Mouse (Mus musculus) erythroblast, adult 5-6 weeks (primary cell): ENCODE measurements around the gene Xylt1. TPM values are rescaled to one million over a fixed set of nuclear protein-coding genes. Genes with fewer than 3 reads are reported as not detected.

Experiments used
- ATAC-seq: replicated peaks from 2 replicates; pipeline ENCODE4 v1.8.0; 2016; ENCODE audit warnings: moderate number of reproducible peaks, mild to moderate bottlenecking, moderate TSS enrichment, inconsistent platforms; ENCODE audit not compliant: poor library complexity, low FRiP score, severe bottlenecking
- total RNA-seq, 2 experiments: library from RNA; stranded (forward) in 1 of 2; stranded (reverse) in 1 of 2; fragments of 150-400 nt in 1 of 2; fragments of 200-764, 138-1000 nt in 1 of 2; gene quantifications; 2 replicates each; pipeline versions ENCODE4 v1.2.3 to v1.2.4; 2015 to 2017; ENCODE audit warnings: low replicate concordance in 2 of 2

Gene Xylt1
- total RNA-seq, 2 experiments from 2014 or later: 3.0 to 5.0 TPM

DNA sequence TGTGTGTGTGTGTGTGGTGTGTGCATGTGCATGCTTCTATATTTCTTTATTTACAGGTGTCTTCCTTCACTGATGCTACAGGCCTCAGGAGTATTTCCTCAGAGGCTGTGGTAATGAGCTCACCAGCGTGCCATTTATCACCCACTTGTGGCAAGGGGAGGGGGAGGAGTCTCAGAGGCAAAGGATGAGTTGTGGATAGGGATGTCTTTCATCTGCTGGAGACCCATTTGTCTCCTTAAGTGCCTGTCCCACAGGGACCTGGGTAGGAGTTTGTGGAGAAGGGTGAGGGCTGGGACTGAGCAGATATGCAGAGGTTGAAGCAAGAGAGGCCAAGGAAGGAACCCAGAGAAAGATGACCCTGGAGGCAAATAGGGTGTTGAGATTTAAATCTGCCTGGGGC is 160.3 kb downstream of the Xylt1 start:
- ATAC-seq: no peak

DNA sequence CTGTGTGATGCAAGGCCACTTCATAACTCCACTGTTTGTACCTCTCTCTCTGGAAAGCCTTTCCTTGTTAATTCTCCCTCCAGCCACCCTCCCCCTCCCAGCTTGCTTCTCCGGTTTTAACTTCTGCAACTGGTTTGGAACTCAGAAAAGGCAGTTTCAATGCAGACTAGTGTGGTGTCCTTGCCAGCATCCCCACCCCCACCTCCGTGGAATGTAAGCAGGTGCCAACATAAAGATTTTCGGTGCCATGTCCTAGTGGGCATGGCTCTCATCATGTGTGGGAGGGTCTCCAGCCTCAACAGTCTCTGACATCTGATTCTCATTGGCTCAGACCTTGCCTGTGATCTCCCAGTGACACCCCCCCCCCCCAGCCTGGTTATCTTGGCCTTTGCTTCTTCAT is 160.9 kb downstream of the Xylt1 start:
- ATAC-seq: no peak

DNA sequence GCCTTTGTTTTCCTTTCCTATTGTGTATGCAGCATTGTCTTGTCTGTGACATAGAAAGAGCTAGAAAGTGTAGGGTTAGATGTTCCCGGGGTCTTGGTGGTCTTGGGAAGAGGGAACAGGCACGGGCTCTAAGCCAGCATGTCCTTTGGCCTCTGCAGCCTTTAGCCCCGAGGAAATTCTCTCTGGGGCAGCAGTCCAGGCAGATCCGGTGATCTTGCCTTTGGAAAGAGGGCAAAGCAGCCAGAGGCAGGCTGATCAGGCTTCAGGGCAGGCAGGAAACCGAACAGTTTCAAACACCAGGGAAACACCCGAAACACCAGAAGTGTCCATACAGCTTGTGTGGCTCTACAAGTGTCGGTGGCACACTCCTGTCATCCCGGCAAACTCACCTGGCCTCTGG is 162.3 kb downstream of the Xylt1 start:
- no peak for ATAC-seq

DNA sequence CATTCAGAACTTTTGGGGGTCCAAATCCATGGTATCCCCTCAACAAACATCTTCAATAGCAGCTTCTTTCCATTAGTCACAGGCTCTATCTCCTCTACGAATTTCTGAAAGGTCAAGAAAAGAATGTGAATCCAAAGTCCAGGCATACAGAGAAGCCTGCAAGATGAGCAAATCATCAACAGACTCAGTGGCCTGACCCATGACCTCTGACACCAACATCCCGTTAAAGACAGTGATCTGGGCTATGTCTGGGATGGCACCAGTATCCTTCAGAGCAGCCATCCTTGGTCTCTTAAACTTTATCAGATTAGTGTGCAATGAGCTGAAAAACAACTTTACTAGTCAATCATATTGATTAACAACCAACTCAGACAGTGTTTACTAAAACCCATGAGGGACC is 163.3 kb downstream of the Xylt1 start:
- ATAC-seq: no peak

DNA sequence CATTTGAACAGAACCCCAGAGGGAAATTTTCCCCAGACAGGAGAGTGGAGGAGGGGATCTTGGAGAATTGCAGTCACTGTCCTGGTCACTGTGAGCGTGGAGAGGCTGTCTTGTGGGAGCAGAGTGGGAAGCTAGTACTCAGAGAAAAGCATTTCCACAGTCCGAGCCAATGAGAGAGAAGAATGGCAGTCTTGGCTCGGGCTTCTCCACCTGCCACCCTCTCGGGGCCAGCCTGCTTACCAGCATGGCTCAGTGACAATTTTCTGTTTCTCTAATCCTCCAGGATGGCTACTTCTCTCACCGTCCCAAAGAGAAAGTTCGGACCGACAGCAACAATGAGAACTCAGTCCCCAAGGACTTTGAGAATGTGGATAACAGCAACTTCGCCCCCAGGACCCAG is 167.5 kb downstream of the Xylt1 start:
- no peak for ATAC-seq

DNA sequence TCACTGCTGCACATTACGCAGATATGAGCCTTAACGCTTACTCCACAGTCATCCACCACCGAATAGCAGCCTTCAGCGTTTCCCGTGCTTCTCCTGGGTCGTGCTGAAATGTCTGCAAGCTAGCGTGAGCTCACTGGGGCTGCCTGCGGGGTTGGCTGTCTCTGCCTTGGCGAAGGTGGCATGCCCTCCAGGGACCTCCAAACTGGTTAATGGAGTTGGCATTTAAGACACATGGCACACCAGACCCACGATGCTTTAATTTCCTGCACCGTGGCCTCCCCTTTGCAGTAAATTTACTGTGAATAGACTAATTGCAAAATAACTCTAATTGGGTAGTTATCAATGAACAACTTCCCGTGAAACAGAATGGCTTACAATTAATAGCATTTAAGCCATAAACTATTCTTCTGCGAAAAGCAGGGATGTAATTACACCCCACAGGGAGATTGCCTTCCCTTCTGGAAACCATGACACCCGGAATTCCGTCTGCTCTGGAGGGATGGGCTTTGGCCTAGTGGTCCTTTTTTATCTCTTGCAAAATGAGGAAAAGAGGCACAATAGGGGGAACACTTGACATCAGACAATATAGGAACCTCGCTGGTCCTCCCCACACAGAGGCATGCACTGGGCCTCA is 170.3 kb downstream of the Xylt1 start:
- no peak for ATAC-seq

DNA sequence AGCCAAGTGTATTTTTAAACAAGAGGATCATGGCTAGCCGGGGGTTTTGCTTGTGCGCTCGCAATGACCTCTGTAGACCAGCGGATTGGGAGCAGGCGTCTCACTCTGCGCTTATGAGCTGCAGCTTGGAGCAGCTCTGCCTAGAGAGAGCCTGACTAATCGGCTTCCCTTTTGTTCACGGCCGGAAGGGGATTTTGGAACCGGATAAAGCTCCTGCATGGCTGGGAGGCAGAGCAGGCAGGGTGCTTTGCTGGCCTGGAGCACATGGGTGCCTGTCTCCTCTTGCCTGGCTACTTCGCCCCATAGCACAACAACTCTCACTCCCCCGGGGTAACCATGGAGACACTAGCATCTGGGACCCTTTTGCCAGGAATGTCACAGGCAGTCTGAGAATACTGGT is 172.4 kb downstream of the Xylt1 start:
- ATAC-seq: no peak

DNA sequence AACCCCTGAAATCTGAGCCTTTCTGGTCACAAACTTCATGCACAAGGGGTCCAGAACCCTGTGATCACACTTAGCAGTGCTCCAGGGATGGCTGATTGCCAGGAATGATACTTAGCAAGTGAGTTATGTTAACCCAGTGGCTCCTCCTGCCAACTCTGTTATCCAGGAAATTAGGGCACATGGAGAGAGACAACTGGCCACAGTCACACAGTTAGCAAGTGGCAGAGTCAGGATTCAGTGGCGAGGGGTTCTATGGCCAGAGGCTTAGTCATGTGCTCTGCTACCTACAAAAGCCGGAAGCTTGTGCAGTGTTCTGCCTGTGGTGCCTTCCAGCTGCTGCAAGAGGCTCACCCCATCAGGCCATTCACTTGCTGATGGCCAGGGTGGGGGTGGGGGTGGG is 175.0 kb downstream of the Xylt1 start:
- no peak for ATAC-seq

DNA sequence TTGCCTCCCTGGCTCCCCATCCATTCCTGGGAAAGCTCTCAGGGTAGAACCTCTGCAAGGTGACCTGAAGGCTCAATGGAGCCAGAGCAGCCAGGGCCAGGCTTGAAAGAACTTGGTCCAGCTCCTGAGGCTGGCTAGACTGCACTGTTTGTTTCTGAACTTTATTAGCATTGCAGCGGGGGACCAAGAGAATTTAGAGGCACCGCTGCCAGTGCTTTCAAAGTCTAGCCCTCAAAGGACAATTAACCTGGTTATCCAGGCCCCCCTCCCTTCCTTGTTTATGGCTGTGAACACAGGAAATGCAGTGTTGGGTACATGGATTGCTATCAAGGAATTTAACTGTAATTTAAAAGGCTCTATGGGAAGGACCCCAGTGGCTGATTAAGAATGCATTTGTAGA is 177.4 kb downstream of the Xylt1 start:
- no peak for ATAC-seq

DNA sequence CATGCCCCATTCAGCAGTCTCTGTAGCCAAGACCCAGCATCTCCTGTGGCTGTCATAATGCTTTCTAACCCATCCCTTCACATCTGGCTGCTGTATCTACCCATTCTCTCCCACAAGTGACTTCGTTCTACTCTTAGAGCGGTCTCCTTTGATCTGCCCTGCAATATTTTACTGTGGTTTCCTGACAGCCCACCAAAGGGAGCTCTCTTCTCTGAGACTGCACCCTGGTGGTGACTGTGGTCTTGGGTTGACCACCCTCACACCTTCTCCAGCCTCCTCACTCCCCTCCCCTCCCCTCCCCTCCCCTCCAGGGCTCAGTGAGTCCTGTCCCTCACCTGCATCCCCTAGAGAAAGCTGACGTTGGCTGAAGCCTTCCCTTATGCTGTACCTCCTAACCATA is 178.3 kb downstream of the Xylt1 start:
- ATAC-seq: no peak

DNA sequence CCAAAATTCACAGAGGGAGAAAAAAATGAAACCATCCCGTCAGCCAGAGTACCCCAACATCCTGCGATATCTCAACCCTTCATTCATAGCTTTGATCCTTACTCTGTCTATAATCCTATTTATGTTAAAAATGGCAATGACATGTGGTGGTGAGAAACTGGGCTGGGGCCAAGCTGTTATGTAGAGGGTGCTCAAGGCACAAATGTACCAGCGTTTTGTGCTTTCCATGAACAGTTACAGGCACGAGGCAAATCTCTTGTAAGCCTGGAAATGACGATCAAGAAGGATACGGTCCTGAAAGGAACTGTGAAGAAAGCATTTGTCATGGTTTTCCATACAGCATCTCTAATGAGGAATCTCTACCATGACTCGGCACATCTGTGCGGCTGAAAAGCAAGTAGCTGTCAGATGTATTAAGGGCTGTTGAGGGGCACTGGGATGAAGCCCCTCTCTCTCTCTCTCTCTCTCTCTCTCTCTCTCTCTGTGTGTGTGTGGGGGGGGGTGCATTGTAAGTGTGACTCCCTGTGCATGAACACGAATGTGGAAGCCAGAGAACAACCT is 183.2 kb downstream of the Xylt1 start:
- no peak for ATAC-seq

DNA sequence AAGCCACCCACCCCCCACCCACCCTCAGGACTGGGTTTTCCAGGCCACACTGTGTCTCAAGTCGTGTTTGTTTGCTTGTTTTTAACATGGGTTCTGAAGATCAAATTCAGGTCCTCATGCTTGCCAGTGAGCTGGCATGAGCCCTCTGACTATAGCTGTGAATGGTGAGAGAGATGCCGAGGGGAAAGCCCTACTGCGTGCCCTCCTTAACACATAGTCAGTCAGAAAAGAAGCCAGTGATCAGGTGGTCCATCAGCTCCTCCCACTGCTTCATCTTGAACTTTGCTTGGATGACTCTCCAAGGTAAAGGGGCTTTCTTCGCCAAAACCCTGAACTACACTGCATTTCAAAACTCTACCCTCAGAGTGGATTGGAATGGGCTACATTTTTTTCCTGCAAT is 183.8 kb downstream of the Xylt1 start:
- no peak for ATAC-seq

DNA sequence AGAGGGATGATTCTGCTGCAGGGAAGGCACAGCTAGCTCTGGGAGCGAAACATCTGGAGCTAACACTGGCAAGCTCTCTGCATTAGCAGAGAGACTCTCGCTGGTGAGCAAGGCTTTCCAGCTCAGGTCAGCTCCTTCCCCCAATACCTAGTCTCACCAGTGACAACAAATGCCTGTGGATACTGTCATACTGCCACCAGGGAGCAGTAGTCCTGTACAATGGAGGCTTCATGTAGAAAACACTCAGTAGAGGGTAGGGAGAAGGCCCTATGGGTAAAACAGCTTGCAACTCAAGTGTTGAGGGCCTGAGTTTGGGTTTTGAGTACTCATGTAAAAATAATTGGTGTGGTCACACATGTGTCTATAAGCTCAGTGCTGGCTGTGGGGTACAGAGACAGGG is 185.3 kb downstream of the Xylt1 start:
- ATAC-seq: no peak

DNA sequence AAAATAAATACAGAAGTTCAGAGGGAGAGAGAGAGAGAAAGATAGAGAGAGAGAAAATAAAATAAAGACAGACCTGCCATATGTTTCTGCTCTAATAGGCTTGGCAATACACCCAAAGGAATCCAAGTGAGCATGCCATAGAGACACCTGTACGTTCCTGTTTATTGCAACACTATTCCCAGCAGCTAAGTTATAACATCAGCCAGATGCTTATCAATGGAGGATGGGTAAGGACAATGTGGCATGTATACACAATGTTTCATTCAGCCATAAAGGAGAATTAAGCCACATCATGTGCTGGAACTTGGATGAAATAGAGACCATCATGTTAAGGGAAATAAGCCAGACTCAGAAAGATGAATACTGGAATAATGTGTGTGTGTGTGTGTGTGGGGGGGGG is 186.1 kb downstream of the Xylt1 start:
- no peak for ATAC-seq

DNA sequence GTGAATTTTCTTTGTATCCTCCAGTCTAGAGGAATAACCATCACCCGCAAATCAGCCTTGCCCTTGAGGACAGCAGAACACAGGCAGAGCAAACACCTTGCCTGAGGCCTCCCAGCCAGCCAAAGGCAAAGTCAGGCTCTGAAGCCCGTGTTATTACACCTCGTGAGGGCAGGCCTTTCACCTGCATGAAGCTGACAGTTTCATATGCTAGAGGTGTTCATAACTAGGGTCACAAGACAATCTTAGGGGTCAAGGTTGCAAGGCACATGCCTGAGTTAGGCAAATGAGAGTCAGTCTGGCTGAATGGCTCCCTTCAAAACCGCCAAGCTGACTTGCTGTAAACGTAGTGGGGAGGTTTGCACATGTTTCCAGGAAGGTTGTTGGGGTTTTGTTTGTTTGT is 186.5 kb downstream of the Xylt1 start:
- ATAC-seq: no peak

DNA sequence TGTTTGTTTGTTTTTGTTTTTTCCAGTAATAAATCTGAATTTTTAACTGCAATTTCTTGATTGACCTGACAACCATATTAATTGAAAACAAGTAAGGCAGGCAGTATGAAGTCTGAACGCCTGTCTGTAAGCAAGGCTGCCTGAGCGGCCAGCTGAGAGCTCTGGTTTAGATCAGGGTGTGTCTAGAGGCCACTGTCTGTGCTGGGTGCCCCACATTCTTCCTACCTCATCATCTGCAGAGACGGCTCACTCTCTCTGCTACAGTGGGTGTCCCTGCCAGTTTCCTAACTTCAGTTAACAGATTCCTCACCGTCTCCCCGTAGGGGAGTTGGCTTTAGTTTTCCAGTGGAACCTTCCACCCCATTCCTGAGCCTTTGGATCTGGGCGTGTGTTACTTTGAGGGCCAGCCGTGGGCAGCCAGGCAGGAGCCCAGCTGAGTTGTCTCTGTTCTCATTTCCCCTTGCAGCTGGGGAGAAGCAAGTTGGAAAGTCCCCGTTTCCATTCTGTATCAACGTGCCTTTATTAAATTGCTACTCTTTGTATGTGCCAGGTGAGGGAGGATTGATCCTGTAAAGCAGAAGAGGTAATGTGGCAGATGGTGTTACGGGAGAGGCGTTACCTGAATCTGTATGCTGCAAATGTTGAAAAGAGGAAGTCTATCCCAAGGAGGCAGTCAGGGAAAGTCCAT is 187.0 kb downstream of the Xylt1 start:
- no peak for ATAC-seq

DNA sequence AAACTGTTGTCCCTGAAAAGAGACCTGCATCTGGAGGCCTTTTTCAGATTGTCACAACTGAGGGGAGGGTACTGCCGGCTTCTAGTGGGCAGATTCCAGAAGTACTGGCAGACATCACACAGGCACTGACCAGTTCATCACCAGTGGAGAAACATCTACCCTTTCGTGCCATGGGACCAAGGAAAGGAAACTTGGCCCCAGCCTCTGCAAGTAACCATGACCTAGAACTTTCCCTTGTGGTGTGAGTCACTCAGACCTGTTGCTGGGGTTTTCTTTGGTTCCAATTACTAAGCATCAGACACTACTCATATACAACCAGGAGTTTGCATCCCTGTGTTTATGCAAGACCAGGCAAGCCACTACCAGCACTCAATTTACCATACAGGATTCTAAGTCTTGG is 190.4 kb downstream of the Xylt1 start:
- ATAC-seq: no peak

DNA sequence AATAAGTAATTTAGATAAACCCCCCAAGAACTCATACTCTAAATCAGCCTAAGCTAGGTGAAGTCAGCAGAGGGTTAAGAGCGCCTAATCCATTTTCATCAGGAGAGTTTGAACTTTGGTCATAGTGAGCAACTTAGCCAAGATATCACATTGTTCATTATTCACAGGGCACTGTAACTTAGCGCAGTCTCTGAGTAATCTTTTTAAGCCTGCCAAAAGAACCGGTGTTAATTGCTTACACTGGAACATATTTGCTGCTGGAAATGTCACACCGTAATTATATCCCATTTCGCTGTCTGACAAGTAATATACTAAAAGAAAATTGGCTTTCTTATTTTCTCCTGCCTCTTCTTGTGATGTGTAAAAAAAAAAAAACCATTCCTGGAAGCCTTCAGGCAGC is 190.9 kb downstream of the Xylt1 start:
- no peak for ATAC-seq

DNA sequence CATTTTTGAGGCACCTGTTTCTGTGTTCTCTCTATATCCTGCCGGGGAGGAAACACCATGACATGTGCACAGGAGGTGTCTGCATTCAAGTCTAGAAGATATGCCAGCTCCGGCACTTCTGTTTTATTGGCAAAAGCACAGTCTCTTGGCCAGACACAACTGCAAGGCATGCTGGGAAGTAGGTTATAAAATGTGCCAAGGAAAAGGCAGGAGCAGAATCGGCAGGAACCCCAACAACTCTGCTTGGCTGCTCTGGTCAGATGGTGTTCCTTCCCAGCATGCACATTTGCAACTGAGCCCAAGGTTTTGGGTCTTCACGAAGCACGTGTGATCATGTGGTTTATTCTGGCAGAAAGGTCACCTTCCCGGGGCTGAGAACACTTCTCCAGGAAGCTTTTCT is 192.4 kb downstream of the Xylt1 start:
- no peak for ATAC-seq

DNA sequence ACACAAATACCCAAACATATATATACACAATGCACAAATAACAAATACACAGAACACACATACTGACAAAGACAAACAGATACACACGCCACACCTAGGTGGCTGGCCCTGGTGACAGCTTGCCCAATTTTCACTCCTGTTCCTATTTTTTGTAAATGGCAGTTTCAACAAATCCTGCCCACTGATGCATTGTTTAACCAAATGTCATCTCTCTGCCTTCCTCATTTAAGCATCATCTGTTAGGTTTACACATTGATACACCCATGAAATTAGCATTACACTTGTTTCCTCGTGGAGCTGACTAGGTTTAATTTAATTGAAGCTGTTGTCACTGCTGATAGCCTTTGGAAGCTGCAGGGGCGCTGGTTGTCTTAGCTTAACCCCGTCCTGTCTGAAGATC is 194.6 kb downstream of the Xylt1 start:
- ATAC-seq: no peak

DNA sequence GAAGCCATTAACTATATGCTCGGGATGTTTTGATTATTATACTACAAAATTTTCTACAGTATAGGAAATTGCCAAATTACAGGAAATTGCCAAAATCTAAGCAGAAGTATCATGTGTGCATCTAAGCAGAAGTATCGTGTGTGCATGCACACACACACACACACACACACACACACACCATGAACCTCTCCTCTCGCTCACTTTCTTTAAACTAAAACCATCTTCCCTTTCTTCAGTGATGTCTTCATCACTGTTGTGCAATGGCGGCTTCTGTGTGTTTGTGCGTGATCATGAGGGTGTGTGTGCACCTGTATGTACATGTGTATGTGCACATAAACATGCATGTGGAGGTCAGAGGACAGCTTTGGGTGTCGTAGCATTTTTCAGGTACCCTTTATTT is 196.3 kb downstream of the Xylt1 start:
- no peak for ATAC-seq

DNA sequence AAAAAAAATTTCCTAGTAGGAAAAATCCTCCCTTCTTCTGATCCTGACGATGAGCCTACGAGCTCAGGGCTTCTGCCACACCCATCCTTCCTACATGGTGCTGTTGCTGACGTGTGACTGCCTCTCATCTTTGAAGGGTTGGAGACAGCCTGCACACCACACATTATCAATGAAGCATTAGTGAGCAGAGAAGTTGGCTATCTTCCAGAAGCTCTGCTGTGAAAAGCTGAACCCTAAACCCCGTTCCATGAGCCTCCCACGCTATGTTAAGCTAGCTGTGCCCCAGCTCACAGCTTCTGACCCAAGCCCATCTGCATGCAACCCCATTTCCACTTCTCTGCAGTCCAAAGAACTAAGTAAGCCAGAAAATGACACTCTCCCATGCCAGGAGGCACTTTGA is 204.4 kb downstream of the Xylt1 start:
- ATAC-seq: no peak
